ENCODE assay signal across 9 mouse cellular contexts in genomic region chr7:44496771-44497109, GRCm38 (mm10). TPM values are rescaled to one million over a fixed set of nuclear protein-coding genes. Genes with fewer than 3 reads are reported as not detected.
A peak's percentile ranks its signal among the peaks of the same experiment; 100 is the strongest.
DNase-seq lines count a peak whose midpoint lies in the region; ATAC-seq and TF ChIP-seq lines count a peak whose summit lies in the region.
"Had no signal": no experiment of that assay in that cellular context is flagged by ENCODE, and none has a peak within 500 bp of the region (broad histone marks: within the 10 kb centered on the region; RNA-seq: fewer than 3 reads in every experiment).

No protein-coding gene starts in this region.

- no peak for DNase-seq in heart, adult 18-20 months
- no peak for DNase-seq in forebrain, embryonic 14.5 days (ENCODE audit: low spot score)
- no peak for DNase-seq in liver, postnatal 0 days
- DNase-seq in urinary bladder, postnatal 4 days (ENCODE audit: low spot score in 2 of 2): no peak
- no peak for DNase-seq in left cerebral cortex, postnatal 25 days (ENCODE audit: low spot score in 2 of 2)
- no peak for DNase-seq in left cerebral cortex, adult 8-10 months (ENCODE audit: low spot score in 2 of 2)

- TF ChIP-seq EP300 in ES-Bruce4 (IDR thresholded peaks at IDR 0.05; ENCODE audit: insufficient read depth, low read depth, low read length): no peak
- no peak for TF ChIP-seq EP300 in liver, postnatal 0 days (IDR thresholded peaks at IDR 0.05; ENCODE audit: low read depth)

- no peak for TF ChIP-seq CTCF in ES-Bruce4 (IDR thresholded peaks at IDR 0.05; ENCODE audit: low read depth, low read length)
- TF ChIP-seq CTCF in liver, postnatal 0 days (IDR thresholded peaks at IDR 0.05; ENCODE audit: low read depth): peak; percentile 46

- no peak for ATAC-seq in heart, embryonic 13.5 days (ENCODE audit: extremely low read depth, insufficient number of reproducible peaks, low FRiP score, low TSS enrichment)
- ATAC-seq in forebrain, embryonic 14.5 days: no peak
- ATAC-seq in liver, postnatal 0 days: peak; percentile 56

- H3K9ac ChIP-seq in heart, embryonic 13.5 days: peak overlapping the region; percentile 92
- H3K9ac ChIP-seq in ES-Bruce4 (ENCODE audit: low read depth, poor library complexity, severe bottlenecking): peak overlapping the region; percentile 62
- peak overlapping the region; percentile 92 for H3K9ac ChIP-seq in forebrain, embryonic 14.5 days (ENCODE audit: low read length)
- peak overlapping the region; percentile 70 for H3K9ac ChIP-seq in liver, postnatal 0 days (replicated peaks)

- H3K9me3 ChIP-seq in heart, embryonic 13.5 days: no peaks in the 10 kb centered on the region
- H3K9me3 ChIP-seq in ES-Bruce4 (replicated peaks; ENCODE audit: control insufficient read depth, insufficient read depth, low read length, poor library complexity, severe bottlenecking): no peaks in the 10 kb centered on the region
- H3K9me3 ChIP-seq in forebrain, embryonic 14.5 days (replicated peaks; ENCODE audit: control insufficient read depth, low read length): no peaks in the 10 kb centered on the region
- H3K9me3 ChIP-seq in liver, postnatal 0 days (ENCODE audit: low read length): no peaks in the 10 kb centered on the region

- peaks cover 22% of the 10 kb centered on the region for H3K4me1 ChIP-seq in heart, embryonic 13.5 days
- no peaks in the 10 kb centered on the region for H3K4me1 ChIP-seq in ES-Bruce4 (ENCODE audit: control insufficient read depth, insufficient read depth, low read length)
- peaks cover 21% of the 10 kb centered on the region for H3K4me1 ChIP-seq in forebrain, embryonic 14.5 days (ENCODE audit: control insufficient read depth, insufficient read depth, low read length)
- peaks cover 24% of the 10 kb centered on the region for H3K4me1 ChIP-seq in liver, postnatal 0 days (ENCODE audit: insufficient read depth)

- peaks cover 27% of the 10 kb centered on the region for H3K36me3 ChIP-seq in heart, embryonic 13.5 days
- no peaks in the 10 kb centered on the region for H3K36me3 ChIP-seq in ES-Bruce4 (ENCODE audit: control insufficient read depth, insufficient read depth, low read length, poor library complexity, severe bottlenecking)
- H3K36me3 ChIP-seq in forebrain, embryonic 14.5 days (ENCODE audit: control insufficient read depth, insufficient read depth, low read length): peaks cover 28% of the 10 kb centered on the region
- peaks cover 12% of the 10 kb centered on the region for H3K36me3 ChIP-seq in liver, postnatal 0 days (replicated peaks; ENCODE audit: insufficient read depth, low read length)

- peak overlapping the region; percentile 89 for H3K4me2 ChIP-seq in heart, embryonic 13.5 days
- peak overlapping the region; percentile 82 for H3K4me2 ChIP-seq in forebrain, embryonic 14.5 days (ENCODE audit: low read length)
- H3K4me2 ChIP-seq in liver, postnatal 0 days (ENCODE audit: low read depth, low read length): peak overlapping the region; percentile 81

- no peak for TF ChIP-seq POLR2A in ES-Bruce4 (IDR thresholded peaks at IDR 0.05; ENCODE audit: insufficient read depth, low read length)

- peaks cover 33% of the 10 kb centered on the region for H3K27me3 ChIP-seq in heart, embryonic 13.5 days (replicated peaks)
- H3K27me3 ChIP-seq in ES-Bruce4 (ENCODE audit: control insufficient read depth, insufficient read depth, low read length, poor library complexity, severe bottlenecking): no peaks in the 10 kb centered on the region
- H3K27me3 ChIP-seq in forebrain, embryonic 14.5 days (replicated peaks; ENCODE audit: control insufficient read depth, insufficient read depth, low read length): no peaks in the 10 kb centered on the region
- no peaks in the 10 kb centered on the region for H3K27me3 ChIP-seq in liver, postnatal 0 days (ENCODE audit: insufficient read depth, low read length)

- H3K4me3 ChIP-seq in heart, embryonic 13.5 days: peak overlapping the region; percentile 69
- H3K4me3 ChIP-seq in ES-Bruce4 (ENCODE audit: low read depth, low read length): peak overlapping the region; percentile 81
- H3K4me3 ChIP-seq in forebrain, embryonic 14.5 days (ENCODE audit: low read depth, low read length): peak overlapping the region; percentile 73
- H3K4me3 ChIP-seq in liver, postnatal 0 days (ENCODE audit: low read depth, low read length): peak overlapping the region; percentile 60

- intact Hi-C loops in left cerebral cortex, postnatal 25 days (cut with DNase I): loop anchor here (2.0 kb wide), 1 partner anchor 52 kb away; the partner anchor contains the start of gene Pold1

- peak overlapping the region; percentile 92 for H3K27ac ChIP-seq in heart, embryonic 13.5 days (replicated peaks)
- H3K27ac ChIP-seq in ES-Bruce4 (ENCODE audit: insufficient read depth, low read length): peak overlapping the region; percentile 81
- peak overlapping the region; percentile 84 for H3K27ac ChIP-seq in forebrain, embryonic 14.5 days (ENCODE audit: low read depth, low read length)
- H3K27ac ChIP-seq in liver, postnatal 0 days (ENCODE audit: low read depth): peak overlapping the region; percentile 95

- under 1% methylated on average over 26 of the region's 26 CpGs for WGBS in heart, embryonic 13.5 days
- under 1% methylated on average over 23 of the region's 26 CpGs for WGBS in forebrain, embryonic 14.5 days
- WGBS in liver, postnatal 0 days (ENCODE audit: insufficient replicate concordance): 1% methylated on average over 24 of the region's 26 CpGs

RNA-seq across cellular contexts. Expression of gene Fam71e1, which starts 0.4 kb away (rescaled TPM):
- 8.5 and 9.1 TPM in 2 replicates for polyA plus RNA-seq in heart, embryonic 13.5 days (2015; fragmentation: Nextera tagmentation; extraction: Ambion mirVana)
- 1 to 10 TPM; 1.6 to 4.3 TPM for total RNA-seq in heart, adult 18-20 months (2021)
- polyA plus RNA-seq in ES-Bruce4 (2011; ENCODE audit: insufficient read depth, insufficient read length, low read depth, missing spikeins): 5.6 and 7.4 TPM in 2 replicates
- polyA plus RNA-seq in forebrain, embryonic 14.5 days (2014; fragmentation: Nextera tagmentation; extraction: Ambion mirVana): 13.0 and 24.0 TPM in 2 replicates
- polyA plus RNA-seq in liver, postnatal 0 days (2015; fragmentation: Nextera tagmentation; extraction: Ambion mirVana): 3.3 and 4.1 TPM in 2 replicates
- 10 to 100 TPM; 17.4 to 18.9 TPM for total RNA-seq in left cerebral cortex, postnatal 25 days (2021)
- 10 to 100 TPM; 19.7 to 22.5 (median 20.8) TPM for total RNA-seq in left cerebral cortex, adult 8-10 months (2022)

RNA-seq across cellular contexts. Expression of gene Emc10, which starts 0.4 kb away (rescaled TPM):
- 88.2 and 93.2 TPM in 2 replicates for polyA plus RNA-seq in heart, embryonic 13.5 days (2015; fragmentation: Nextera tagmentation; extraction: Ambion mirVana)
- 10 to 100 TPM; 79.6 to 85.6 TPM for total RNA-seq in heart, adult 18-20 months (2021)
- polyA plus RNA-seq in ES-Bruce4 (2011; ENCODE audit: insufficient read depth, insufficient read length, low read depth, missing spikeins): 67.7 and 75.3 TPM in 2 replicates
- 147 and 154 TPM in 2 replicates for polyA plus RNA-seq in forebrain, embryonic 14.5 days (2014; fragmentation: Nextera tagmentation; extraction: Ambion mirVana)
- 32.4 and 35.9 TPM in 2 replicates for polyA plus RNA-seq in liver, postnatal 0 days (2015; fragmentation: Nextera tagmentation; extraction: Ambion mirVana)
- 100 to 1,000 TPM; 165 to 173 TPM for total RNA-seq in left cerebral cortex, postnatal 25 days (2021)
- total RNA-seq in left cerebral cortex, adult 8-10 months (2022): 100 to 1,000 TPM; 186 to 208 (median 193) TPM

RNA-seq across cellular contexts. Expression of gene Mybpc2, which starts 27.7 kb away (rescaled TPM):
- polyA plus RNA-seq in heart, embryonic 13.5 days (2015; fragmentation: Nextera tagmentation; extraction: Ambion mirVana): 2.2 and 2.4 TPM in 2 replicates
- 10 to 100 TPM; 10.2 to 10.8 TPM for total RNA-seq in heart, adult 18-20 months (2021)
- polyA plus RNA-seq in ES-Bruce4 (2011; ENCODE audit: insufficient read depth, insufficient read length, low read depth, missing spikeins): 2.3 and 2.5 TPM in 2 replicates
- polyA plus RNA-seq in forebrain, embryonic 14.5 days (2014; fragmentation: Nextera tagmentation; extraction: Ambion mirVana): 0.10 TPM in 2 replicates
- 0.35 and 2.7 TPM in 2 replicates for polyA plus RNA-seq in liver, postnatal 0 days (2015; fragmentation: Nextera tagmentation; extraction: Ambion mirVana)
- total RNA-seq in left cerebral cortex, postnatal 25 days (2021): not detected
- 1 to 10 TPM in 2 of 4 experiments, under 1 TPM in 2; 0.63 to 2.2 (median 1.4) TPM for total RNA-seq in left cerebral cortex, adult 8-10 months (2022)

RNA-seq across cellular contexts. Expression of gene Josd2, which starts 29.0 kb away (rescaled TPM):
- 138 and 158 TPM in 2 replicates for polyA plus RNA-seq in heart, embryonic 13.5 days (2015; fragmentation: Nextera tagmentation; extraction: Ambion mirVana)
- total RNA-seq in heart, adult 18-20 months (2021): 100 to 1,000 TPM in 1 of 2 experiments, 10 to 100 TPM in 1; 98.6 to 108 TPM
- polyA plus RNA-seq in ES-Bruce4 (2011; ENCODE audit: insufficient read depth, insufficient read length, low read depth, missing spikeins): 9.7 and 12.3 TPM in 2 replicates
- 49.3 and 50.5 TPM in 2 replicates for polyA plus RNA-seq in forebrain, embryonic 14.5 days (2014; fragmentation: Nextera tagmentation; extraction: Ambion mirVana)
- 59.7 and 63.1 TPM in 2 replicates for polyA plus RNA-seq in liver, postnatal 0 days (2015; fragmentation: Nextera tagmentation; extraction: Ambion mirVana)
- total RNA-seq in left cerebral cortex, postnatal 25 days (2021): 10 to 100 TPM; 73.6 to 86.0 TPM
- 10 to 100 TPM; 84.0 to 90.6 (median 87.5) TPM for total RNA-seq in left cerebral cortex, adult 8-10 months (2022)

RNA-seq across cellular contexts. Expression of gene Aspdh, which starts 31.5 kb away (rescaled TPM):
- polyA plus RNA-seq in heart, embryonic 13.5 days (2015; fragmentation: Nextera tagmentation; extraction: Ambion mirVana): 0.70 and 1.4 TPM in 2 replicates
- total RNA-seq in heart, adult 18-20 months (2021): 1 to 10 TPM in 1 of 2 experiments, under 1 TPM in 1; 0.41 to 1.4 TPM
- polyA plus RNA-seq in ES-Bruce4 (2011; ENCODE audit: insufficient read depth, insufficient read length, low read depth, missing spikeins): not detected in 2 replicates
- polyA plus RNA-seq in forebrain, embryonic 14.5 days (2014; fragmentation: Nextera tagmentation; extraction: Ambion mirVana): 5.3 TPM in 2 replicates
- polyA plus RNA-seq in liver, postnatal 0 days (2015; fragmentation: Nextera tagmentation; extraction: Ambion mirVana): 38.9 and 44.3 TPM in 2 replicates
- total RNA-seq in left cerebral cortex, postnatal 25 days (2021): 10 to 100 TPM in 1 of 2 experiments, 1 to 10 TPM in 1; 9.6 to 10.1 TPM
- 1 to 10 TPM; 5.2 to 9.7 (median 6.4) TPM for total RNA-seq in left cerebral cortex, adult 8-10 months (2022)
- total RNA-seq: gastrocnemius, postnatal 36 days had no signal
